Mouse (Mus musculus) forebrain, embryonic 14.5 days (tissue): ENCODE results near the gene Ktn1. TPM values are rescaled to one million over a fixed set of nuclear protein-coding genes. Genes with fewer than 3 reads are reported as not detected.

ENCODE experiments used
- ATAC-seq: fragments of 200-750 bp; cut with Nextera tagmentation; 2 replicates; pipeline ENCODE4 v1.8.0; 2017; ENCODE audit warnings: mild to moderate bottlenecking, moderate library complexity
- DNase-seq: peaks from one replicate; pipeline ENCODE4 v3.0.0-alpha.2; 2015; ENCODE audit warnings: low spot score
- H3K27ac ChIP-seq: fragments of 300-500 bp; sonication (generic); 2 replicates; pipeline ENCODE4 v1.5.1; 2014; ENCODE audit warnings: low read depth, mild to moderate bottlenecking, control low read depth, low read length, moderate library complexity
- H3K27me3 ChIP-seq: fragments of 300-500 bp; sonication (generic); replicated peaks from 2 replicates; pipeline ENCODE4 v1.6.1; 2014; ENCODE audit warnings: low read length, control low read depth, mixed read lengths; ENCODE audit not compliant: control insufficient read depth, insufficient read depth
- H3K36me3 ChIP-seq: fragments of 300-500 bp; sonication (generic); 2 replicates; pipeline ENCODE4 v1.6.1; 2014; ENCODE audit warnings: low read length, control low read depth; ENCODE audit not compliant: control insufficient read depth, insufficient read depth
- H3K4me1 ChIP-seq: fragments of 300-500 bp; sonication (generic); 2 replicates; pipeline ENCODE4 v1.6.1; 2014; ENCODE audit warnings: antibody characterized with exemption, low read length, control low read depth; ENCODE audit not compliant: control insufficient read depth, insufficient read depth
- H3K4me2 ChIP-seq: fragments of 300-500 bp; sonication (generic); 2 replicates; pipeline ENCODE4 v1.6.1; 2014; ENCODE audit warnings: mild to moderate bottlenecking, control low read depth, low read length
- H3K4me3 ChIP-seq: fragments of 300-500 bp; sonication (generic); 2 replicates; pipeline ENCODE4 v1.5.1; 2014; ENCODE audit warnings: low read depth, low read length, control low read depth
- H3K9ac ChIP-seq: fragments of 300-500 bp; sonication (generic); 2 replicates; pipeline ENCODE4 v1.6.1; 2014; ENCODE audit warnings: mild to moderate bottlenecking, low read length, control low read depth, moderate library complexity
- H3K9me3 ChIP-seq: fragments of 300-500 bp; sonication (generic); replicated peaks from 2 replicates; pipeline ENCODE4 v1.6.1; 2016; ENCODE audit warnings: low read length, control low read depth, mixed read lengths; ENCODE audit not compliant: control insufficient read depth
- WGBS: fragments of 180-500 bp; shearing (Covaris S2); extraction: QIAGEN DNeasy Blood & Tissue Kit; methylation state at CpG from one replicate; pipeline ENCODE4 v1.1.7; 2014; 5-methylcytosine and 5-hydroxymethylcytosine counted together
- polyA plus RNA-seq: library from polyadenylated mRNA; unstranded; fragments of >200 nt; fragmentation: Nextera tagmentation; extraction: Ambion mirVana; gene quantifications from 2 replicates; pipeline ENCODE4 v1.2.1, GENCODE M21; 2014

Gene Ktn1
- polyA plus RNA-seq, 1 experiment from 2014 or later: 56.5 TPM

DNA sequence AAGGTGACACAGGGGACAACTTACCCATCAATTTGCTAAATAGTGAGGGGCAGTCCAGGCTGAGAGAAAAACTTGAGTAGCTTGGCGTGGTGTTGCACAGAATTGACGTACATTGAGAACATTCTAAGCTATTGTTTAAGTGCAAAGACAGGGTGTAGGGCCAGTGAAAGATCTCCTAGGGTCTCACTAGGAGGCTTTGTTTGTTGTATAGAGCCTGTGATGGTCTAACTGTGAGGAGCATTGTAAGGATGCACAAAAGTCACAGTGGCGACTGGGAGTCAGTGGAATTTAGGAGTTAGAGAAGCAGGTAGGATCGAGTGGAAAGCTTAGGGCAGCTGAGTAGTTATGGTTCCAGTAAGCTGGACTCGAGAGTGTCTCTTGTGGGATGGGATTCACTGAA is 50.9 kb downstream of the Ktn1 start:
- Histone ChIP-seq H3K4me3 (no peak overlapping the region), H3K27me3 (no peaks in the 10 kb centered on the region), H3K9ac (no peak overlapping the region), H3K4me1 (no peaks in the 10 kb centered on the region), H3K27ac (no peak overlapping the region), H3K36me3 (peaks cover 55% of the 10 kb centered on the region), H3K4me2 (no peak overlapping the region), H3K9me3 (no peaks in the 10 kb centered on the region)
- 55% methylated on average over 5 of the region's 5 CpGs for WGBS
- DNase-seq: no peak
- ATAC-seq: no peak

DNA sequence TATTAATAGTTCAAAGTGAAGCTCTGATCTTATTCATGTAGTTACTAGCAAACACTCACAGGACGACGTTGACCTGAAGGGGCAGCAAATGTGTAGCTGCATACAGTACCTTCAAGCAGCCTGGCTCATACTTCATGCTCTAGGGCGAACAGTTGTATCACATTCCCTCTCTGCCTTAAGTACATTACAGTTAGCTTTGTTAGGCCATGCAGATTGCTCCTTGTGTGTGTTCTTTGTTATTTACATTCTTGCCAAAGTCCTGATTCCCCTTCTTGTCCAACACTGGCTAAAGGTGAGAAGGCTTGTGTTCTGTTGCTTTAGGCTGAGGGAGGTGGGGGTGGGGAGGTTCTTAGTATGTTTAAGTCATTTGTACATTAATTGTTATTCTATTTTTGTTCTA is 61.3 kb downstream of the Ktn1 start:
- Histone ChIP-seq H3K9ac (no peak overlapping the region), H3K9me3 (no peaks in the 10 kb centered on the region), H3K4me2 (no peak overlapping the region), H3K27ac (no peak overlapping the region), H3K27me3 (no peaks in the 10 kb centered on the region), H3K36me3 (peaks cover 59% of the 10 kb centered on the region), H3K4me3 (no peak overlapping the region), H3K4me1 (no peaks in the 10 kb centered on the region)
- ATAC-seq (no peak), DNase-seq (no peak)
- WGBS: 86% methylated on average over 3 of the region's 3 CpGs

DNA sequence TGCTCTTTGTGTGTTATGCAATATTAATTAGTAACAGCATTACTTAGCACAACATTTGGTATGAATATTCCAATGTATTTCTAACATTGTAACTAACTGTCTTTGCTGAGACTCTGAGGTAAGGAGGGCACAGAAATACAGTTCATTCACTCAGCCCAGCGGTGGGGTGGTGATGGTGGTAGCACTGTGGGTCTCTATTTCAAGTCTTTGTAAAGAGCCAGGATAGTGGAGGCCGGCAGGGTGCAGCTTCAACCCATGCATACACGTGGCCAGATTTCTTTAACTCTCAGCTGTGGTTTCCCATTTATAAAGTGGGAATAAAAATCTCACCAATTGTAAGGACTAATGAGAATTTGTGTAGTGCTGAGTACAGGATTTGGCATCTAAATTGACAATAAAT is 67.5 kb downstream of the Ktn1 start:
- peak; percentile 55 for ATAC-seq
- Histone ChIP-seq H3K27ac (no peak overlapping the region), H3K9me3 (no peaks in the 10 kb centered on the region), H3K36me3 (peaks cover 29% of the 10 kb centered on the region; the same call in 1 of the 2 replicates), H3K4me3 (no peak overlapping the region), H3K4me1 (peaks cover 4% of the 10 kb centered on the region; the same call in 1 of the 2 replicates), H3K27me3 (no peaks in the 10 kb centered on the region), H3K4me2 (no peak overlapping the region), H3K9ac (no peak overlapping the region)
- WGBS: 31% methylated on average over 3 of the region's 3 CpGs
- peak; percentile 5 for DNase-seq

DNA sequence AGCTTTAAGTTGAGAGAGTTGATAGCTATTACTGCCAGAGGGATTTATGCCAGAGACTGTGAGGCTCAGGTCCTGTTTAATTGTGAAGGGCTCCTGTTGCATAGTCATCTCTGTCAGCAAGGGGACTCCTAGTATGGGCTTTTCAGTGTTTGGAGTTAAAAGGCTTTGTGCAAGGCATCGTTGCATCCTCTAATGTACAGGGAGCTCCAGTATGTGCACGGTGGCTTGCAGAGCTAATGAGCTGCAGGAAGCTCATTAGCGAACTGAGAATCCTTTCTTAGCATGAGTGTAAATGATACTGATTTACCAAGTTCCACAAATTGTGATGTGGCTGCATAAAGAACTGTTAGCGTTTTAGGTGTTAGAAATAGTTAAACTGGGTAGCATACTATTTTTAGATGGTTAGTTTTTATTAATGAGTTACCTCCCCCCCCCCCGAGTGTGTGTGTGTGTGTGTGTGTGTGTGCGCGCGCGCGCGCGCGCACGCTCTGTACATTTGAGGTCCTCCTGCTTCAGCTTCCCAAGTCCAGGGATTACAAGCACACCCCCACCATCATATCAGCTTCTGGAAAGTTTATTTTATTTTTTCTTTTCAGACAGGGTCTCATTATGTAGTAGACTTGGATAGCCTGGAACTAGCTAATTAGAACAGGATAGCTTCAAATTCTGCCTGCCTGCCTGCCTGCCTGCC is 69.8 kb downstream of the Ktn1 start:
- Histone ChIP-seq H3K27me3 (no peaks in the 10 kb centered on the region), H3K36me3 (peaks cover 19% of the 10 kb centered on the region; the same call in 1 of the 2 replicates), H3K4me1 (peaks cover 4% of the 10 kb centered on the region; the same call in 1 of the 2 replicates), H3K4me2 (no peak overlapping the region), H3K9me3 (no peaks in the 10 kb centered on the region), H3K9ac (no peak overlapping the region), H3K4me3 (no peak overlapping the region), H3K27ac (no peak overlapping the region)
- ATAC-seq (peak; percentile 83), DNase-seq (peak; percentile 86)
- WGBS: 44% methylated on average over 14 of the region's 14 CpGs

DNA sequence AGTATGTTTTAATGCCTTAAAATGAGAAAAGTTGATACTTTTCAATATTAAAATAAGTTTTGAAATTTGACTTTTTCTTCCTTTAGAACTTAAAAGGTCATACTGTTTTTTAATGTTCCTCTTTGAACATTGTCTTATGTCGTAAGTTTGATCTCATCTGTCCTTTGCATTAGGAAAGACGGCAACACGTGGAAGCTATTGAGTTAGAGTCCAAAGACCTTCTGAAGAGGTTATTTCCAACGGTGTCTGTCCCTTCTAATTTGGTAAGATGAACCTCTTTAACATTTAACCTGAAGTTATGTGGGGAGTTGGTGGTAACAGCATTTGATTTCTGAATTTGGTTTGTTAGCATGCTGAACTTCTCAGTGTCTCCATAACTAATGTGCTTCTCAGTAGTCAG is 71.8 kb downstream of the Ktn1 start:
- no peaks in the 10 kb centered on the region for H3K27me3 ChIP-seq
- H3K36me3 ChIP-seq: peaks cover 33% of the 10 kb centered on the region
- ATAC-seq (no peak), DNase-seq (no peak)
- peaks cover 4% of the 10 kb centered on the region; the same call in 1 of the 2 replicates for H3K4me1 ChIP-seq
- no peak overlapping the region for H3K27ac ChIP-seq
- no peak overlapping the region for H3K4me3 ChIP-seq
- 96% methylated on average over 4 of the region's 4 CpGs for WGBS
- H3K9me3 ChIP-seq: no peaks in the 10 kb centered on the region
- H3K9ac ChIP-seq: no peak overlapping the region
- no peak overlapping the region for H3K4me2 ChIP-seq

DNA sequence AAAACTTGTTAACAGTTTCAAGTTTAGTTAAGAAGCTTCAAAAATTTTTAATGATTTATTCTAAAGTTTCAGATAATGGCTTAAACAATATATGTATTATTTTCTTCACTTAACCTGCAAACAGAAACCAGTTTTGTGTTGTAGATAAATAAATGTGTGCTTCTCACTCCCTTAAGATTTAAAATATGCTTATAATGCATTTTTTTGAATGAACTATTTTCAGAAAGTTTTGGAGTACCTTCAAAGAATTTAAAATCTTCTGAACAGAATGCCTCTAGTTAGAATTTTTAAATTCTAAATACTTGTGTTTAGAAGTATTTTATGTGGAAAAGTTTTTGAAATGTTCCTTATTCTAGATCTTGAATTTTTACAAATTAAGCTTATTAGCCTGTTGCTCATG is 74.8 kb downstream of the Ktn1 start:
- no peak for ATAC-seq
- DNase-seq: no peak
- Histone ChIP-seq H3K9ac (no peak overlapping the region), H3K4me2 (no peak overlapping the region), H3K4me3 (no peak overlapping the region), H3K27me3 (no peaks in the 10 kb centered on the region), H3K4me1 (no peaks in the 10 kb centered on the region), H3K9me3 (no peaks in the 10 kb centered on the region), H3K27ac (no peak overlapping the region), H3K36me3 (peaks cover 47% of the 10 kb centered on the region)

DNA sequence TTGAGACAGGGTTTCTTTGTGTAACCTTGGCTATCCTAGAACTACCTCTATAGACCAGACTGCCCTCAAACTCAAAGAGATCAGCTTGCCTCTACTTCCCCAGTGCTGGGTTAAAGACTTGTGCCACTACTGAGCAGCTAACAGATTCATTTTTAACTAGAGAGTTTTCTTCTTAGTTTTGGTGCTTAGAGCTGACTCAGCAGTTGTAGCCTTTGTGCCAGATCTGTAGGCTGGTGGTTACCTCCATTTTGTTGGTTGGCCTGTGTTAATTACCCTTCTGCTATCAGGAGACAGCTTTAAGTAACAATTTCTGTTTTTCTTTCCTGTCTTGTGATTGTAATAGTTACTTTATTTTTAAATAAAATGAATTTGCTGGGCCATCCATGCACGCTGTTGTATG is 80.3 kb downstream of the Ktn1 start:
- Histone ChIP-seq H3K4me3 (no peak overlapping the region), H3K9ac (no peak overlapping the region), H3K4me2 (no peak overlapping the region), H3K27me3 (no peaks in the 10 kb centered on the region), H3K36me3 (peaks cover 84% of the 10 kb centered on the region), H3K27ac (no peak overlapping the region), H3K4me1 (no peaks in the 10 kb centered on the region), H3K9me3 (no peaks in the 10 kb centered on the region)
- ATAC-seq (no peak), DNase-seq (no peak)
- WGBS: 93% methylated on average over 1 of the region's 1 CpGs

DNA sequence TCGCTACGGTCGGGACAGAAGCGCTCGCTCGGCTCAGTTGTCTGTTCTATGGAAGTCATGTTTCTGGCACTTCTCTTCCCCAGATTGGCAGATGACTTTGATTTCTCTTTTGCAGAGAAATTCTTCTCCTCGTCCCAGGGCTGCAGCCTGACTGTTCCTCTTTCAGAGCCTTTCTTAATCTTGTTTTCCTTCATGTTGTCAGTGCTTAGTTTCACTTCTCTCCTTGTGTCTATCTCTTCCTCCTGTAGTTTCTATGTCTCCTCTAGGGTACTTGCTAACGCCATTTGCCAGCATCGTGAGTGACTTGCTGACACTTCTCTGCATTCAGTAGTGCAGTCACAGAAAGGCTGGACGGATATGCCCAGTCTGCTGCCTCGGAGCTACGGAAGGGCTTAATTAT is 87.1 kb downstream of the Ktn1 start:
- Histone ChIP-seq H3K9me3 (no peaks in the 10 kb centered on the region), H3K36me3 (peaks cover 67% of the 10 kb centered on the region), H3K4me2 (no peak overlapping the region), H3K27me3 (no peaks in the 10 kb centered on the region), H3K27ac (no peak overlapping the region), H3K4me1 (no peaks in the 10 kb centered on the region), H3K9ac (no peak overlapping the region), H3K4me3 (no peak overlapping the region)
- DNase-seq (no peak), ATAC-seq (no peak)
- WGBS: 91% methylated on average over 12 of the region's 12 CpGs

DNA sequence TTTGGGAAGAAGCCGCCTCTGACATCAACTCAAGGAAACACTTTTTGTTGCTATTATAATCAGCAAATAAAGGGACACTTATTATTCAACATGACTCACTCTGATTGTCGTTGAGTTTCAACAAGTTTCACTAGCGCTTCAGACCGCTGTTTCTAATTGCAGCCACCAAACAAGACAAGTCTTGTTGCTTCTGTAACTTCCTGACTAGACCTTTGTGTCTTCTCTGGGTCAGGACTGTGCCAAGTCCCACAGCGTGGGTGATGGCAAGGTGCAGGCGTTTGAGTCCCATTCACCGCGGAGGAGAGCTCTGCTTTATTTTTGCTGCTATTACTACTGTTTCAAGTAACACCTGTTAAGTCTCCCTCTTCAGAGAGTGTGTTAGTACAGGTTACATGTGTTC is 88.2 kb downstream of the Ktn1 start:
- Histone ChIP-seq H3K4me3 (no peak overlapping the region), H3K9me3 (no peaks in the 10 kb centered on the region), H3K4me2 (no peak overlapping the region), H3K27ac (no peak overlapping the region), H3K4me1 (no peaks in the 10 kb centered on the region), H3K36me3 (peaks cover 58% of the 10 kb centered on the region), H3K27me3 (no peaks in the 10 kb centered on the region), H3K9ac (no peak overlapping the region)
- ATAC-seq (no peak), DNase-seq (no peak)
- WGBS: 65% methylated on average over 8 of the region's 8 CpGs
